Mouse (Mus musculus) ES-Bruce4 (cell line): ENCODE data around the gene Itgb4. TPM values are rescaled to one million over a fixed set of nuclear protein-coding genes. Genes with fewer than 3 reads are reported as not detected.

Source experiments
- H3K27ac ChIP-seq: 2 replicates; pipeline ENCODE4 v1.5.1; 2012; ENCODE audit warnings: low read length, inconsistent platforms; ENCODE audit not compliant: insufficient read depth
- H3K27me3 ChIP-seq: 2 replicates; pipeline ENCODE4 v1.6.1; 2012; ENCODE audit warnings: mild to moderate bottlenecking, low read length, inconsistent platforms; ENCODE audit not compliant: control insufficient read depth, poor library complexity, insufficient read depth, severe bottlenecking
- H3K36me3 ChIP-seq: 2 replicates; pipeline ENCODE4 v1.6.1; 2012; ENCODE audit warnings: inconsistent platforms, mild to moderate bottlenecking, low read length, moderate library complexity; ENCODE audit not compliant: control insufficient read depth, poor library complexity, insufficient read depth, severe bottlenecking
- H3K4me1 ChIP-seq: one replicate; pipeline ENCODE4 v1.8.1; 2011; ENCODE audit warnings: low read length; ENCODE audit not compliant: control insufficient read depth, insufficient read depth
- H3K4me3 ChIP-seq: 2 replicates; pipeline ENCODE4 v1.5.1; 2011; ENCODE audit warnings: low read depth, mild to moderate bottlenecking, low read length
- H3K9ac ChIP-seq: 2 replicates; pipeline ENCODE4 v1.6.1; 2012; ENCODE audit warnings: low read depth, mild to moderate bottlenecking, inconsistent platforms; ENCODE audit not compliant: poor library complexity, severe bottlenecking
- H3K9me3 ChIP-seq: replicated peaks from 2 replicates; pipeline ENCODE4 v1.6.1; 2012; ENCODE audit warnings: mild to moderate bottlenecking, low read length, inconsistent platforms; ENCODE audit not compliant: control insufficient read depth, poor library complexity, insufficient read depth, severe bottlenecking
- CTCF ChIP-seq: IDR thresholded peaks from one replicate; pipeline ENCODE4 v1.8.1; 2011; ENCODE audit warnings: low read depth, low read length
- EP300 ChIP-seq: IDR thresholded peaks from 2 replicates; pipeline ENCODE4 v1.6.1; 2011; ENCODE audit warnings: low read depth, low read length; ENCODE audit not compliant: insufficient read depth
- POLR2A ChIP-seq: IDR thresholded peaks from one replicate; pipeline ENCODE4 v1.8.1; 2011; ENCODE audit warnings: low read length; ENCODE audit not compliant: insufficient read depth
- polyA plus RNA-seq: library from polyadenylated mRNA; stranded (reverse); fragments of >200 nt; gene quantifications from 2 replicates; pipeline ENCODE4 v1.2.4, GENCODE M21; 2011; ENCODE audit warnings: low read depth; ENCODE audit not compliant: missing spikeins, insufficient read depth, insufficient read length

The Itgb4 gene
- polyA plus RNA-seq, 1 experiment, result 9.3 TPM

DNA sequence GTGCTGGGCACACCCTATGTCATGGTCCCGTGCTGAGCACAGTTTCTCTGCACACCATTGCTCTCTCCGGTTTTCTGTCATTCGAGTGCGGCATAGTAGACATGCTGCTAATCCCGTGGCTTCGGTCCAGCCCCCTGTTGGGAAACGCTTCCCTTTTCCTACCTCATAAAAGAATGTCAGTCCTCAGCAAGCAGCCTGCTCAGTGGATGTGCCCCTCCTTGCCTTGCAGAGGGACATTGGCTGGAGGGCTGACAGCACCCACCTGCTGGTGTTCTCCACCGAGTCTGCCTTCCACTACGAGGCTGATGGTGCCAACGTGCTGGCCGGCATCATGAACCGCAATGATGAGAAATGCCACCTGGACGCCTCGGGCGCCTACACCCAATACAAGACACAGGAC is 8.0 kb downstream of the Itgb4 start:
- Histone ChIP-seq H3K4me1 (no peaks in the 10 kb centered on the region), H3K9ac (no peak overlapping the region), H3K4me3 (no peak overlapping the region), H3K36me3 (no peaks in the 10 kb centered on the region), H3K27me3 (no peaks in the 10 kb centered on the region), H3K27ac (no peak overlapping the region), H3K9me3 (no peaks in the 10 kb centered on the region)
- TF ChIP-seq POLR2A (no peak), EP300 (no peak), CTCF (no peak)

DNA sequence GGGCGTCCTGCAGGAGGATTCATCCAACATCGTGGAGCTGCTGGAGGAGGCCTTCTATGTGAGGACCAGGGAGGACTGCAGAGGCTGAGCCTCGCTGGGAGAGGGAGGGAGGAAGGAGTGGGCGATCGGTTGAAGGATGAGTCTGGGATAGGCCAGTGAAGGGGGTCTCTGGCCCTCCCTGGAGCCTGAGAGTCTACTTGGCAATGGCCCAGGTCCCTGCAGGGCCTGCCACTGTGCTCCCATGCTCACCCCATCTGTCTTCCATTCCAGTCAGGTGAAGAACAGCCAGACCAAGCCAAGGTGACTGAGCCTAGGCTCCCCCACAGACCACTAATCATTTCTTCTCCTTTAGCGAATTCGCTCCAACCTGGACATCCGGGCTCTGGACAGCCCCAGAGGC is 8.8 kb downstream of the Itgb4 start:
- no peaks in the 10 kb centered on the region for H3K27me3 ChIP-seq
- no peaks in the 10 kb centered on the region for H3K36me3 ChIP-seq
- no peaks in the 10 kb centered on the region for H3K9me3 ChIP-seq
- H3K4me1 ChIP-seq, result no peaks in the 10 kb centered on the region
- no peak overlapping the region for H3K9ac ChIP-seq
- no peak overlapping the region for H3K4me3 ChIP-seq
- no peak overlapping the region for H3K27ac ChIP-seq
- no peak for TF ChIP-seq POLR2A
- no peak for TF ChIP-seq EP300
- TF ChIP-seq CTCF, result no peak

GRCm38 (mm10) chr11:115989686-115990085 is 15.2 kb downstream of the Itgb4 start:
- no peaks in the 10 kb centered on the region for H3K9me3 ChIP-seq
- H3K36me3 ChIP-seq, result no peaks in the 10 kb centered on the region
- H3K27ac ChIP-seq, result no peak overlapping the region
- H3K4me1 ChIP-seq, result no peaks in the 10 kb centered on the region
- peak overlapping the region; percentile 45 for H3K9ac ChIP-seq
- H3K4me3 ChIP-seq, result peak overlapping the region; percentile 57
- H3K27me3 ChIP-seq, result no peaks in the 10 kb centered on the region
- TF ChIP-seq POLR2A (no peak), EP300 (no peak), CTCF (no peak)

DNA sequence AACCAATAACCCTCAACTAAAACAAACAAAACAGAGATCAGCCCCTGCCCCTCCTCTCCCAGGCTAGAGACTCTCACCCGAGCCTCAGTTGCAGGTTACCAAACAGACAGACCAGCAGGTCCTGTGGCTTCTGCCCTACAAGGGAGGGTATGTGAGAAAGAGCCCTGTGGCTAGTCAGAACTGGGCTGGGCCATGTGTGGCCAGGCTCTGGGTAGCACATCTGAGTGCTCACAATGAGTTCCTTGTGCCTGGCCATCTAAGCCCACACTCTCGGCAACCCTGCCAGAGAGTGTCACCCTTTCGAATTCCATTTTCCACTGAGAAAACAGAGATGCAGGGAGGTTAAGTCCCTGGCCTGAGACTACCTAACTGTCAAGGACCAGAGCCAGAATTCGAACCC is 17.6 kb downstream of the Itgb4 start:
- Histone ChIP-seq H3K9ac (no peak overlapping the region), H3K4me3 (no peak overlapping the region), H3K9me3 (no peaks in the 10 kb centered on the region), H3K27ac (no peak overlapping the region), H3K36me3 (no peaks in the 10 kb centered on the region), H3K27me3 (no peaks in the 10 kb centered on the region), H3K4me1 (no peaks in the 10 kb centered on the region)
- TF ChIP-seq EP300, result no peak
- no peak for TF ChIP-seq CTCF
- no peak for TF ChIP-seq POLR2A

DNA sequence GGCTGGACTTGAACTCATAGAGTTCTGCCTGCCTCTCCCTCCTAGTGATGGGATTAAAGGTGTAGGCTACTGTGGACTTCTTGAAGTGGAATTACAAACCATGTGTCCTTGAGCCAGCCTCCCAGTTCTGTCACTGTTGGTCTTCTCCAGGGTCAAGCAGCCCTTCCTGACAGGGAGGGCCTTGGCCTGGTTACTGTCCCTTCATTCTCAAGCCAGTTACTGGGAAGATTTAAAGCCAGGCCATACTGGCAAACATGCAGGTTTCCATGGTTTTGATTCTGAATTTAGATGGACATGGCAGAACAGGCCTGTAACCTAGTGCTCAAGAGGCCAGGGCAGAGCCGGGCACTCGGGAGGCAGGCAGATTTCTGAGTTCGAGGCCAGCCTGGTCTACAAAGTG is 20.7 kb downstream of the Itgb4 start:
- Histone ChIP-seq H3K4me3 (no peak overlapping the region), H3K27ac (no peak overlapping the region), H3K9me3 (no peaks in the 10 kb centered on the region), H3K36me3 (no peaks in the 10 kb centered on the region), H3K4me1 (no peaks in the 10 kb centered on the region), H3K9ac (no peak overlapping the region), H3K27me3 (no peaks in the 10 kb centered on the region)
- TF ChIP-seq CTCF, result no peak
- TF ChIP-seq EP300, result no peak
- no peak for TF ChIP-seq POLR2A

GRCm38 (mm10) chr11:115997047-115997446 is 22.5 kb downstream of the Itgb4 start:
- no peak overlapping the region for H3K27ac ChIP-seq
- no peak for TF ChIP-seq CTCF
- no peaks in the 10 kb centered on the region for H3K36me3 ChIP-seq
- no peaks in the 10 kb centered on the region for H3K4me1 ChIP-seq
- H3K9ac ChIP-seq, result no peak overlapping the region
- no peaks in the 10 kb centered on the region for H3K27me3 ChIP-seq
- no peaks in the 10 kb centered on the region for H3K9me3 ChIP-seq
- no peak overlapping the region for H3K4me3 ChIP-seq

GRCm38 (mm10) chr11:115997662-115998061 is 23.2 kb downstream of the Itgb4 start:
- TF ChIP-seq CTCF, result no peak
- TF ChIP-seq EP300, result no peak
- no peak for TF ChIP-seq POLR2A
- no peaks in the 10 kb centered on the region for H3K9me3 ChIP-seq
- H3K36me3 ChIP-seq, result no peaks in the 10 kb centered on the region
- no peaks in the 10 kb centered on the region for H3K4me1 ChIP-seq
- H3K4me3 ChIP-seq, result no peak overlapping the region
- no peak overlapping the region for H3K9ac ChIP-seq
- no peaks in the 10 kb centered on the region for H3K27me3 ChIP-seq
- H3K27ac ChIP-seq, result no peak overlapping the region
